Mouse (Mus musculus) embryo, embryonic 11.5 days (tissue): ENCODE measurements around the gene Slc35b1.

ENCODE experiments used
- DNase-seq: peaks from one replicate; pipeline ENCODE4 v3.0.0-alpha.2; 2012; ENCODE audit warnings: low read depth, low spot score

Gene Slc35b1

DNA sequence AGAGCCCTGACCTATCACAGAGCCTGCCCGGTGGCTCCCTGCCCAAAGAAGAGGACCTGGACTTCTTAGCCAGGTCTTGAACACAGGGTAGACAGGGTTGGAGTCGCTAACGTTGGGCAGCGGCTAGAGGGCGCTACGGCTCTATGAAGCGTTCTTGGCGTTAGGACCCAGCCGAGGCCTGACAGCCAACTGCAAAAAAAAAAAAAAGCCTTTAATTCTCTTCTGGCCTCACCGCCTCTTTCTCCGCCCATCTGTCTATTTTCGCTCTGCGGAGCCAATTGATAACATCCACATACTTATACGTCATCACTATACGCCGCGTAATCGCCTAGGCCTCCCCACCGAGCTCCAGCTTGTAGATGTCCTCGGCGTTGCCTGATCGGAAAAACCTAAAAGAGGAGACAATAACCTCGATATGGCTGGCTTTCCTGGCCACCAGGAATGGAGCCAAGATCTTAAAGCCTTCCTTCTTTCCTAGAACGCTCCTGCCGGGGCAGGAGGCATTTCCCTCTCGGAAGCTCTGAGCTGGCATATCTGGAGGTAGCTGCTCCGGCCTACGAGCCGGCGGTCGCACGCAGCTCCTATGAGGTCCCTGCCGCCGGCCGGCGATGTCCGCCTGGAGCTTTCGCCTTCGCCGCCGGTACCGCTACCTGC, at the start of gene Slc35b1:
Gene Slc35b1, plus strand, starts transcription at position 374 of the 654 bp plus-strand sequence.
- DNase-seq: peak; percentile 96

DNA sequence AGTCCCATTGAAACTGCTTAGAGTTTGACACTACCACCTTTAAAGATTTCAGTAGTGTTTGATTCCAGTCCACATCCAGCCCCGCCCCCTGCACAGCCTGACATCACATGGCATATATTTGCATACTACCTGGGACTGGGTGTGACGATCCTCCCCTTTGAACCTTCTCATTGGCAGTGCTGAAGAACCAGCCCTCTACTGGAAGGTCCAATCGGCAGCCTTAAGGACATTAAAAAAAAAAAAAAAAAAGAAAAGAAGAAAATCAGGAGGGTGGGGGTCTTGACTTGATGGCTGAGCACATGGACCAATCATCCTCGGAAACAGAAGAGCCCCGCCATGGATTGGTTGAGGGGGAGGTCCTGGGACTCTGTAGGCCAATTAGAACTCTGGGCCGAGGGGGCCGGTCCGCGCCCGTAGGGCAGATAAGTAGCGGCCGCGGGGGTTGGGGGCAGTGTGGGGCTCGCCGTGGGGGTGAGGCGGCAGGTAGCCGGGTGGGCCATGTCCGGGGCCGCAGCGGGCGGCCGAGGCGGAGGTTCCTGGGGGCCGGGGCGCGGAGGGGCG, 47.8 kb upstream of the Slc35b1 start, which contains the start of gene Fam117a:
Gene Fam117a, plus strand, starts transcription at position 451 of the 561 bp plus-strand sequence.
- DNase-seq: peak; percentile 81

DNA sequence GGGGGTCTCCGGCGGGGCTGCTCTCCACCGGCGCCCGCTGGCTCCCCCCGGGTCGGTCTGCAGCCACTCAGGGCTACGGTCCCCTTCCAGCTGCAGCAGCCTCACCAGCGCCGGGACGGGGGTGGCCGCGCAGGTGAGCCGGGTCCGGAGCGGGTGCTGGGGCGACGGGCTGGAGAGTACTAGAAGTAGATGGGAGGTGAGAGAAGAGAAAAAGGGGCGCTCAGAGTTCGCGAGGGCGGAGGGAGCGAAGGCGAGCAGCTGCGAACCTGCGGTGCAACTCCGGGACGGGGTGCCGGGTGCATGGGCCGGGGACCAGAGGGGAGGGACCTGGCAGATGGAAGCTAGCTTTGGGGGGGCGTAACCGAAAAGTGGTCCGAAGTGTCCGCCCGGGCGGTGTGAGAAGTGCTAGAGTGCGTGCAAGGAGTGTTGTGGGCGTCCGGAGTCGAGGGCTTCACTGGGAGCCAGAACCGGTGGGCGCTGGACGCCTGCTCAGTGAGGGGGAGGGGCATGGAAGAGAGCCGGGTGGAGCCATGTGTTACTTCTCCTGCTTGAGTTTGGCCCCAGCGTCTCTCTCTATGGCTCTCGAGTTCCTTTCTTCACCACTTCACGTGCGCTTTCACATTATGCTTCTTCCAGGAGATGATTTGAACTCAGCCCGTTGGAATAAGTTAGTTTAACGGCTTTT, 47.2 kb upstream of the Slc35b1 start:
- peak; percentile 57 for DNase-seq

DNA sequence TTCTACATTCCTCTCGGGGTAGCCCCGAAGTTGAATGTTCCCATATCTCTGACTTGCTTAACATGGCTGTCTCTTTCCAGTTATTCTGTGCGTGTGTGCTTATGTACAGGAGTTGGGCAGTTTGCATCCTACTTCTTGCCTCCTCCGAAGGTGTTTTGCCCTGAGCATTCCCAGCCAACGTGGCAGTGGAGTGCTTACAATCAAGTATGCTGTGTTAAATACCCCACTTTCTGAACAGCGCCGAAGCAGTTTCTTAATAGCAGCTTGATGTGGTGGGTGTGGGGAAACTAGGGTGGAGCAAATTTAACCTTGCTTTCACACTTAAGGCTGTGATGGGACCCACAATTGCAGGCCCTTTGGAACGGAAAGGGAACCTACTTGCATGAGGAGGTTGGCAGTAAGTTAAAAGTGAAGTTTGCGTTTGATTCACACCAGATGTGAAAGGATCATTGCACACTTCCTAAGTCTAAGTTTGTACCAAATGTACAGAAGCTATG, 46.6 kb upstream of the Slc35b1 start:
- no peak for DNase-seq

DNA sequence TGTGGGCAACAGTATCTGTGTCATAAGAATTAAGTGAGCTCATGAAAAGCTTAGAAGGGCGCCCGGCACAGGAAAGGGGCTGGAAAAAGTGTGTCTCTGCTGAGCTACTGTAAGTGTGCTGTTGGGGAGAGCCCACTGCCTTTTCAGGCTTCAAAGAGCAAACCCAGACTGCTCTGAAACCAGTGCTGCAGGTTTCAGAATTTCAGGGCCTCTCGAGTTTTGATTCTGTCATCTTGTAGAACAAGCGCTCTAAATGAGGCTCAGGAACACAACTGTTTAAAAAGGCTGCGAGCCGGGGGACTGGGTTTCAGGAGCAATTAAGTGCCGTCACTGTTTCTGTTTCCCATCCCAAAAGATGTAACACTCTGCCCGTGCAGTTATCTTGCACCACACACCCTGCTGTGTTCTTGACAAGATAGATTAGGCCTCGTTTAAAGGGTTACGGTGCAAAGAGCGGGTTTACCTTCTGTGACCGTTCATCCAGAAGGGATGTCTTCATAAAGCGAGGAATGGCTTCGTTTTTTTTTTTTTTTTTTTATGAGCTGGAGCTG, 44.9 kb upstream of the Slc35b1 start:
- DNase-seq: peak; percentile 16

DNA sequence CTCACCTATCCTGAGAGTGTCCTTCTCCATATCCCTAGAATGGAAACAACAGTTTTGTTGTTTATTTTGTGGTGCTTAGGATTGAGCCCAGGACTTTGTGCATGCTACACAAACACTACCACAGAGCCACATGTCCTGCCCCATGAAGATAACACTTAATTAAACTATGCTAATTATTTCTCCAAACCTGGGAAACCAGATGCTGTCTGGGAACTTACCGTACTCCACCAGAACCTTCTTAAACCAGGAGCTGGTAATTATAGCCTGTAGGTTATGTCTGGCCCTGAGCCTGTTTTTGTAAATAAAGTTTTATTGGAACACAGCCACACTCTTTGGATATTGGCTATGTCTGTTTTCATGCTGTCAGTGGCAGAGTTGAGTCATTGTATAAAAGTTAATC, 44.2 kb upstream of the Slc35b1 start:
- DNase-seq: no peak

DNA sequence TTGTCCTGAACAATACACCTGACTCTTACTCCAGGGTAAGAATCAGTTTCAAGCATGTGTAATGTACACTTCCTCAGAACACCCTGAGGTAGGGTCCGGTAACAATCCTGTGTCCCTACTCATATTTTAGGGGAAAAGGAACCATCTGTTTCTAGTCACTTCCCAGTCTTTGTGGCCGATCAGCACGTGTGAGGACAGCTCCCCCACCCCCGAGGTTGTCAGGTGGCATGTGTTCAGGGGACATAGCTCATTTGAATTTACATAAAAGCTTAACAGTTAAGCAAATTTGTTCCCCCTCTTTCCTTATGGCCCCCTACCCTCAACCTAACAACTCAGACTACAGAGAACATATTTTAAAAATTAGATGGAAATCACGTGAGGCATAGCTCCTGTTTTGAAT, 43.8 kb upstream of the Slc35b1 start:
- no peak for DNase-seq

DNA sequence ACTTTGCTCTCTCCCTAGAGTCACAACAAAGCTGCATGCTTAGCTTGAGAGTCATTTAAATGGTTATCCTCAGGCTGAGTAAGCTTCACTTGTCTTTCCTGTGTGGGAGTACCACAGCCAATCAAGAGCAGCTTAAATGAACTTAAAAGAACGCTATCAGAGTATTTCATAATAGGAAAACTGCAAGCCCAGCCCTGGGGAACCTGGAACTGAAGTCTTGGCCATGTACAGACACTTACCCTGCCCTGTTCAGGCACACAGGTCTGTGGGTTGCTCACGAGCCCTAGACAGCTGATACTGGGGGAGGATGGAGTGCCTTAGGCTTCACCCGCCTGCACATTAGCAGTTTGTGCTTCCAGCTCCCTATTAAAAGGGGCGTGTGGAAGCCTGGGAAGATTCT, 41.3 kb upstream of the Slc35b1 start:
- DNase-seq: no peak

DNA sequence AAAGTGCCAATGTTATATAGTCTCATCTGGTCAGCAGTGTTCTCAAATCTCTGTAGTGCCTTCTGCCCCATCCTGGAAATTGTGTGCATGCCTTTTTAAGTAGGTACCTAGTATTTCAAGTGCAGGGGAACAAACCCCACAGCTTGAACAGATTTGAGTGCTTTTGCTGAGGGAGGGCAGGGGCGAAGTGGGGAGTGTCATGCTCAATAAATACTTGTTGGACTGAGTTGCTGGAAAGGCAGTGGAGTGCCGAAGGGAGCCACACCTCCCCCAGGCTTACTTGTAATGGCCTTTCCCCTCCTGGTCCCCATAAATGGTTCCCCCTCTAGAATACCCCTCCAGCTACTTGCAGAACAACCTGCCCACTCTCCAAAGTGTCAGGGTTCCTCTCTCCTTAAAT, 40.3 kb upstream of the Slc35b1 start:
- DNase-seq: no peak

DNA sequence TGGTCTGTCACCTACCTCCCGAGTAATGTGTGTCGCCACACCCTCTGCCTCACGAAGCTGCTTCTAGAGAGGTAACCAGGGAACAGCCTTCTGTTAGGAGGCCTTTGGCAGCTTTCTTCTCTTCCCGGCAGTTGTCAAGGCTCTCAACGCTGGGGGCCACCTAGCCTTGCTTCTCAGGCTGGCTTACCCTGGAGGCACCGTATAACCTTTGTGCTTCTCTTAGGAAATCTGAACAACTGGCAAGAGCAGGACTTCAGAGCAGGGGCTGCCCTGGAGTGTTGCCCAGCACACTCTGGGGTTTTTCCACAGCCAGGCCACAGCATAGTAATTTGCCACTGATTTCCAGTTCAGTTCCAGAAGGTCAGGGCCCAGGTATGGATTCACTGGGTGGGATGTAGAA, 34.2 kb upstream of the Slc35b1 start:
- DNase-seq: no peak

DNA sequence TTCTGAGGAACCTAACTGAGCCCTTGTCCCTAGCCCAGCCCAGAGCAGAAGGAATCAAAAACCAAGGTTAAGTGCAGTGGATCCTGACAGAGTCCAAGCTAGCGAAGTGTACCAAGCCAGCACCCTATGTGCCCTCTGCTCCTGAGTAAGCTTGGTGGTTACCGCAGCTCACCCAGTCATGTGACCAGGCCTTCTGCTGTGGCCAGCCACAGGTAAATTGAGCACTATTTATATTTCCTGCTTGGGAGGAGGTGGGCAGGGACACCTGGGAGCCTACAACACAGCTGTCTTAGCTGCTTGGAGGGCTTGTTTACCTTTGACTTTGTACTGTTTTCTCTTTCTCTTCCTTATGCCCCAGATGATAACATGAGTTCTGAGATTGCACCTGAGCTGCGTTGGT, 33.5 kb upstream of the Slc35b1 start:
- no peak for DNase-seq

DNA sequence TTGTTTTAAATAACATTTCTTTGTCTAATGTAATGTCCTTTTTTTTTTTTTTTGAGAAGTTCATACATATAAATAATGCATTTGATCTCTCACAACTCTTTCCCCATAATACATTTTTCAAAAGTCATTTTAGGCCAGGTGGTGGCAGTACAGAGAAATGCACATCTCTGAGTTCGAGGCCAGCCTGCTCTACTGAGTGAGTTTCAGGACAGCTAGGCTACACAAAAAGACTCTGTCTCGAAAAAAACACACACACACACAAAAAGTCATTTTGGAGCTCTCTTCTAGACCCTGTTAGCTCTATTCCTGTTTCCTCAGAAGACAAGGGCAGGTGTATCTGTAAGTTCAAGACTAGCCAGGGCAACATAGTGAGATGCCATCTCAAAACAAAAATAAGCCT, 31.8 kb upstream of the Slc35b1 start:
- DNase-seq: no peak

DNA sequence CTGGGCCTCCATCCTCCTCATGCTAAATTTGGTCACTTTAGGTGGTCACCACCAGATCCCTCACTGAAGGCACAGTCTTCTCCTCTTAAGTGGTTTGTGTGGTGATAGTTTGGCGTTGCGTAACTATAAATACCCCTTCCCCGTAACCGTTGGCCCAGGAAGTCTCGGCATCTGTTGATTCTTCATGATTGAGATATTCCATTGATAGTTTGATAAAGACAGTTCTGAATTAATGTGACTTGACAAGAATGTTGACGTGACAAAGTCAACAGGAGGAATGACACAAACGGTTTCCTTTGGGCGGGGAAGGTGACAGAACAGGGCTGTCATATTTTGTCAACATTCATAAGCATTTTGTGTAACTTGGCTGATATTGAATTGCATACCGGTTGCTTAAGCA, 31.3 kb upstream of the Slc35b1 start:
- DNase-seq: no peak

DNA sequence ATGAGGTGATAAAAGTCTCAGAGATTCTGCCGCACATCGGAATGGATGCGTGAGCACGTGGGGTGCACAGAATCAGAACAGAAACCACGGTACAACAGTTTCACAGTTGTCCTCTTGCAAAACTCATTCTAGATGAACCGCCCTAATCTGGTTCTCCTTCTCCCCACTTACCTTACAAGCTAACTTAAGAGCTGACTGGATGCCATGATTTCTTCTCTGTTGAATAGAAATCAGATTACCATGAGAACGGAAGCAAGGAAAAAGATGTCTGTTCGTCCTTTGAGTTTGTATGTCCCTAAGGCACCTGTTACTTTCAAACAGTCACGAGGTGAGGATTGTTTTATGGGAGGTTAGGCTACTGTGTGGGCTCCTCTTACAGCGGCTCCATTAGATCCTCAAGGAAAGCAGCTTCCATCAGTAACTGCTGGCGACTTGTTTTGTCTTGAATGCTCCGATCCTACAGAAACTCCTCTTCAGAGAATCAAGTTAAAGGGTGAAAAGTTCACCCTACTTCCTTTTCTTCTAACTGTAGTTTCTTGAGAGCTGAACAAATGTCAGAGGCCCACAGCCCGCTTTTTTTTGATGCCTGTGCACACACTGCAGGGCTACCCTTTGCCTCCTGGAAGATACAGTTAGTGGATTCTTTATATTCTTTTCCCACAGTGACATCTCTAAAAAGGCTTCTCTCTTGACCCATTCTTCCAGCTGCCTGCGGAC, 30.1 kb upstream of the Slc35b1 start:
- DNase-seq: no peak

DNA sequence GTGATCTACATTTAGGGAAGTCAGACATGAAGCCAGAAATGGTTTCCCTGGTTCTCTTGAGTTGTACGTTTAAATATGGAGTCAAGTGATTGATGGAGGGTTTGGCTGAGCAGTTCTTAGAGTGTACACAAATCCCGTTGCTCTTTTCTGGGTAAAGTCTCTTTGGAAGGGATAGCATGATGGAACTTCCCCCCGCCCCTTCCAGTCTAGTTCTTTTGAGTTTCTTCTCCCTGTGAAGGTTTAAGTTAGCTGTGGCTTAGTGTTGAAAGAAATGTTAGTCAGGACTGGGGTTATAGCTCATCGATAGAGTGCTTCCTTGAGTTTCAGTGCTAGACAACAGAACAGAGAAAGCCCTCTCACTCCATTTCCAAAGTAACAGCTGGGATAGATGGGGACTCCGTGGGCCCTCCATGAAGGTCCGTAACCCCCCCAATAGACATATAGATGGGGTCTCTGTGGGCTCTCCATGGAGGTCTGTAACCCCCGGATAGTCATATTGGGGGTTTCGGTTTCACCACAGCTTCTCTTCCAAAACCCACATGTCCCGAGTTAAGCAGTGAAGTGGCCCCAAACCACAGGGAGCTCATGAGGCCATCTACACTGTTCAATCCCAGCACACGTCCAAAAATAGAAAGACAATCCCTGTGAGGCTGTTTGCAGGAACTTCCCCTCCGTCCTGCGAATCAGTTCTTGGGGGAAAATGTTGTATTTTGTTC, 29.4 kb upstream of the Slc35b1 start:
- no peak for DNase-seq

DNA sequence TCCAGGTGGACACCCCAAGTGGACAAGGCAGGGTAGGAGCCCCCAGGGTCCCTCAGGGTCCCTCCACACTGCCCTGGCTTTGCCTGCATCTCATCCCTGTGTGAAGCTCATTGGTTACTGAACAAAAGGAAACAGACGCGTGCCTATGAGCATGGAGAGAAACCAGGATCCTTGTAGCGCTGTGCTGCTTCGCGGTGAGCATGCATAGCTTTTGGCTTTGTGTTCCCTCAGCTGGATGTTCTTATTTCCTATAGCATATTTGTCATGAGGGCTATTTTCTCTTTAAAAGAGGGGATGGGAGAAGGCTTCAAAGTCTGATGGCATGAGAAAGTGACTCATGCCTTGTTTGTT, 28.9 kb upstream of the Slc35b1 start:
- DNase-seq: no peak

DNA sequence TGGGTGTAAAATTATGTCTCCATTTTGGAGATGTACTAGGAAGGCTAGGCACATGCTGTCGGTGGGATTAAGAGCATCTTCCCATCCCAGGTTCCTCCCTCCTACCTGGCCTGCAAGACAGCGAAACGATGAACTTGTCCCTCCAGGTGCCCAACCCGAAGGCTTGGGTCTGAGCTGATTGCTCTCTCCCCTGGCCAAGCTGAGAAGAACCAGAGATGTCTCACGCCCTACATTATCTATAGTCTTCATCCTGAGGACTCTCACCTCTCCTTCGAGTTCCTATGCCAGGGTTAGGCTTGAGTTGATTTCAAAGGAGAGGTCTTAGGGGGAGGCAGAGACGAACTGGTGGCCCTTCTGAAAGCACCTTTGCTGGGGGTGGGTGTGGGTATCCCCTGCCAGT, 28.5 kb upstream of the Slc35b1 start:
- DNase-seq: no peak

DNA sequence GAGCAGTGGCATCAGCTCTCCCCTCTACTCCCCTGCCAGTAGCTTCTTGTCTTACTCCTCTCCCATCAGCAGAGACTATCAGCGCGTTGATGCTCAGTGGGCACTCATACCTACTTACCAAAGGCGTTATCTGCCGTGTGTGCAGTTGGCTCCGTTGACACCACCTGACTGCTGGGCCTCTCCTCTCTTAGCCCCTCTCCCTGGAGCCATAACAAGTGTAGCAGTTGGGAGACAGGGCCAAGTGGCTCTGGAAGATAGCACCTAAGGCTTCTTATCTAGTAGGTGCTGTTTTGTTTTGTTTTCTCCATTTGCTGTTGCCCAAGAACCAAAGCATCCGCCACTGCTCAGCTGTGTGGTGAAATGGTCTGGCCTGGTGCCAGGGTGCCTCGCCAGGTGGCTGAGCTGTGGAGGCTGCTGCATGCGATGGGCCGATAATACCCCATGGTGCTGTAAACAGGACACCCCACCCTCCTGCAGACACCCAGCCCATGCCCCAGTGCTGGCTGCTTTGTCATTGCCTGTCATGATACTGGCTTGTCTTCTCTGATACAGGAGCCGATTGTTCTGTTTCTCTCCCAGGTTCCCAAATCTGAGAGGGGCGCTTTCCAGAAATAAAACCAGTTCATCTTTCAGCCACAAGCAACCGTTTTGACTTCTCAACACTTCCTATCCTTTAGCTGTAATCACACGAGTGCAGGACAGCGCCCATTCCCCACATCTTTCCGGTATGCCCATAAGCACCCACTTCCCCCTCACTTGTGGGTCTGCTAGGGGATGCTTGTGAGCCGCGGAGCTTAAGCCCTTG, 27.8 kb upstream of the Slc35b1 start:
- peak; percentile 20 for DNase-seq

DNA sequence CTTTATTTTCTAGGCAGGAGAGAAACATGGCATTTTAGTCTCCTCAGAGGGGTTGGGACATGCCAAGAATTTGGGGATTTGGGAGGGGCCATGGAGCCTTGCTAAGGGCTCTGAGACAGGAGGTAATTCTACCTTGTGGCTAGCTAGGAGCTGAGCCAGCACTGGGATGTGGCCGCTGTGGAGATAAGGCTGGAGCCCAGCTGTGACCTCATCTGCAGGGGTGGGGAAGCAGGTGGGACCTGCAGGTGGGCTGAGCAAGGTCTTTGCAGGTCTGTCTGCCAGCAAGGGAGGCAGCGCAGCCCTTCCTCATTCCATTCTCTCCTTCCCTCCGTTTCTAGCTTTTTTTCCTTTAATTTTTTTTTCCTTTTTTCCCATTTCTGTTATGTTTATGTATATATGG, 26.2 kb upstream of the Slc35b1 start:
- DNase-seq: no peak

DNA sequence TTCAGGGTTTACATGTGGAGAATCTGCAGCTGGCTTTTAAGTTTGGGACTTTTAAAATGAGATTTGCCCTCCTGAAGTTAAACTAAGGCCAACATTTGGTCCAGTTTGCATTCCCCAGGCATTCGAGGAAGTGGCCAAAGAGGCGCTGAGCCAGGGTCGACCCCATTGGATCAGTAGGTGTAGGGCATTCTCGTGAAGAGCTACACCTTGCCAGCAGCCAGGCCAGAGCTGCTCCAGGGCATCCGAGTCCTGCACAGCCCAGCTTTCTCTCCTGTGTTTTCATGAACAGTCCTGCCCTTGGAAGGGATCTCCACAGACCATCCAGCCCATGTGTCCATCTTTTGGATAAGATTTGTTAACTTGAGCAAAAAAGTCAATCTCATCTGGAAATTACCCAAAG, 20.1 kb upstream of the Slc35b1 start:
- no peak for DNase-seq

DNA sequence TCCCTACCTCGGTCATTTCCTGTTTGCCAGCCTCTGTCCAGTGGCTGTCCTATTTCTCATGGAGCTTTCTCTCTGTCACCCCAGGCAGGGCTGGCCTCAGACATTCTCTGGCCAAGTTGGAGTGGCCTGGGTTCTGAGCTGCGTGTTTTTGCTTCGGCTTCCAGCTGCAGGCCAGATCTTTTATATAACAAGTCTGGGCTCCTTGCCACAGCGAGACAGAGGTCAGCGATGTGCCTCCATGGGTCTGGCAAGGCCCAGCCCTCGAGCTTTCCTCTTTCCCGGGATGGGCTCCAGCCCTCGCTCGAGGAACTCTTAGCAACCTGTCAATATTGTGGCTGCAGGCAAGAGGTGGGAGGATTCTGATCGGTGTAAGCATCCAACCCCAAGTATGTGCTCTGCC, 18.9 kb upstream of the Slc35b1 start:
- no peak for DNase-seq
